Comparison of ENCODE assay signal across 18 mouse cellular contexts in genomic region chr5:139441726-139442018, GRCm38 (mm10). TPM values are rescaled to one million over a fixed set of nuclear protein-coding genes. Genes with fewer than 3 reads are reported as not detected.
A peak's percentile ranks its signal among the peaks of the same experiment; 100 is the strongest.
DNase-seq lines count a peak whose midpoint lies in the region; ATAC-seq lines count a peak whose summit lies in the region.
"Had no signal": no experiment of that assay in that cellular context is flagged by ENCODE, and none has a peak within 500 bp of the region (broad histone marks: within the 10 kb centered on the region; RNA-seq: fewer than 3 reads in every experiment).

No protein-coding gene starts in this region.

- H3K27ac ChIP-seq in heart, embryonic 10.5 days, result no peak overlapping the region
- peak overlapping the region; percentile 7; the same call in 1 of the 2 replicates for H3K27ac ChIP-seq in hindbrain, embryonic 15.5 days (replicated peaks)
- no peak overlapping the region for H3K27ac ChIP-seq in hindbrain, embryonic 12.5 days
- peak overlapping the region; percentile 52; the same call in 1 of the 2 replicates for H3K27ac ChIP-seq in midbrain, embryonic 16.5 days (ENCODE audit: low read length)
- no peak overlapping the region for H3K27ac ChIP-seq in midbrain, embryonic 10.5 days (replicated peaks)
- H3K27ac ChIP-seq: embryonic facial prominence, embryonic 12.5 days; forebrain, embryonic 12.5 days; heart, adult 2 months; heart, embryonic 13.5 days; intestine, embryonic 15.5 days had no signal

- peaks cover 12% of the 10 kb centered on the region; the same call in 1 of the 2 replicates for H3K27me3 ChIP-seq in heart, embryonic 10.5 days (ENCODE audit: insufficient read depth, poor library complexity, severe bottlenecking)
- no peaks in the 10 kb centered on the region for H3K27me3 ChIP-seq in hindbrain, embryonic 15.5 days
- no peaks in the 10 kb centered on the region for H3K27me3 ChIP-seq in hindbrain, embryonic 12.5 days
- H3K27me3 ChIP-seq in midbrain, embryonic 16.5 days (ENCODE audit: control insufficient read depth, insufficient read depth, low read depth, low read length), result no peaks in the 10 kb centered on the region
- no peaks in the 10 kb centered on the region for H3K27me3 ChIP-seq in midbrain, embryonic 10.5 days (ENCODE audit: low read depth, poor library complexity, severe bottlenecking)
- H3K27me3 ChIP-seq: CH12.LX; embryonic facial prominence, embryonic 12.5 days; forebrain, embryonic 12.5 days; intestine, embryonic 15.5 days; Patski had no signal

- peaks cover 17% of the 10 kb centered on the region for H3K4me1 ChIP-seq in heart, embryonic 10.5 days
- peaks cover 26% of the 10 kb centered on the region for H3K4me1 ChIP-seq in hindbrain, embryonic 15.5 days (replicated peaks)
- peaks cover 14% of the 10 kb centered on the region for H3K4me1 ChIP-seq in hindbrain, embryonic 12.5 days
- H3K4me1 ChIP-seq in midbrain, embryonic 16.5 days (ENCODE audit: control insufficient read depth, insufficient read depth, low read length), result 0 out of 2 replicates have a peak, but pooled peaks cover 5% of the 10 kb centered on the region
- H3K4me1 ChIP-seq in midbrain, embryonic 10.5 days, result peaks cover 26% of the 10 kb centered on the region
- H3K4me1 ChIP-seq: embryonic facial prominence, embryonic 12.5 days had no signal

- H3K36me3 ChIP-seq in heart, embryonic 10.5 days, result 0 out of 2 replicates have a peak, but pooled peaks cover 2% of the 10 kb centered on the region
- no peaks in the 10 kb centered on the region for H3K36me3 ChIP-seq in hindbrain, embryonic 15.5 days
- H3K36me3 ChIP-seq in hindbrain, embryonic 12.5 days, result no peaks in the 10 kb centered on the region
- H3K36me3 ChIP-seq in midbrain, embryonic 16.5 days (ENCODE audit: control insufficient read depth, insufficient read depth, low read length), result no peaks in the 10 kb centered on the region
- peaks cover 2% of the 10 kb centered on the region; the same call in 1 of the 2 replicates for H3K36me3 ChIP-seq in midbrain, embryonic 10.5 days
- H3K36me3 ChIP-seq: embryonic facial prominence, embryonic 12.5 days; forebrain, embryonic 12.5 days; heart, embryonic 13.5 days; intestine, embryonic 15.5 days had no signal

- H3K9me3 ChIP-seq in heart, embryonic 10.5 days, result no peaks in the 10 kb centered on the region
- H3K9me3 ChIP-seq in hindbrain, embryonic 15.5 days, result no peaks in the 10 kb centered on the region
- H3K9me3 ChIP-seq in hindbrain, embryonic 12.5 days (replicated peaks), result no peaks in the 10 kb centered on the region
- no peaks in the 10 kb centered on the region for H3K9me3 ChIP-seq in midbrain, embryonic 16.5 days (replicated peaks; ENCODE audit: control insufficient read depth, low read length, poor library complexity, severe bottlenecking)
- no peaks in the 10 kb centered on the region for H3K9me3 ChIP-seq in midbrain, embryonic 10.5 days (replicated peaks)
- H3K9me3 ChIP-seq: embryonic facial prominence, embryonic 12.5 days; forebrain, embryonic 12.5 days; heart, embryonic 13.5 days; intestine, embryonic 15.5 days had no signal

- no peak overlapping the region for H3K4me3 ChIP-seq in heart, embryonic 10.5 days
- H3K4me3 ChIP-seq in hindbrain, embryonic 15.5 days, result no peak overlapping the region
- H3K4me3 ChIP-seq in hindbrain, embryonic 12.5 days, result no peak overlapping the region
- no peak overlapping the region for H3K4me3 ChIP-seq in midbrain, embryonic 16.5 days (ENCODE audit: low read depth, low read length)
- no peak overlapping the region for H3K4me3 ChIP-seq in midbrain, embryonic 10.5 days
- H3K4me3 ChIP-seq: embryonic facial prominence, embryonic 12.5 days; forebrain, embryonic 12.5 days; heart, adult 2 months; heart, embryonic 13.5 days; intestine, embryonic 15.5 days had no signal

- peak; percentile 92 for DNase-seq in heart, adult 11 months
- no peak for DNase-seq in heart, embryonic 10.5 days (ENCODE audit: low spot score)
- DNase-seq in midbrain, embryonic 10.5 days (ENCODE audit: low spot score), result no peak
- DNase-seq in yolk sac, embryonic 10.5 days (ENCODE audit: low spot score), result no peak
- DNase-seq: adrenal gland, postnatal 14 days; cerebellum, adult 9-10 months; heart, adult 2 months; heart, postnatal 36 days had no signal

- ATAC-seq in hindbrain, embryonic 15.5 days (ENCODE audit: low FRiP score, low read depth), result no peak
- no peak for ATAC-seq in hindbrain, embryonic 12.5 days (ENCODE audit: low FRiP score)
- no peak for ATAC-seq in midbrain, embryonic 16.5 days
- ATAC-seq: activated CD4-positive, CD25-positive, alpha-beta regulatory T cell, adult 4 months; intestine, embryonic 15.5 days; Patski had no signal

- WGBS in heart, embryonic 10.5 days, result 89% methylated on average over 2 of the region's 2 CpGs
- 89% methylated on average over 2 of the region's 2 CpGs for WGBS in hindbrain, embryonic 15.5 days
- 96% methylated on average over 2 of the region's 2 CpGs for WGBS in hindbrain, embryonic 12.5 days
- 85% methylated on average over 2 of the region's 2 CpGs for WGBS in midbrain, embryonic 16.5 days
- 93% methylated on average over 2 of the region's 2 CpGs for WGBS in midbrain, embryonic 10.5 days

- no peak overlapping the region for H3K9ac ChIP-seq in hindbrain, embryonic 15.5 days
- no peak overlapping the region for H3K9ac ChIP-seq in hindbrain, embryonic 12.5 days
- no peak overlapping the region for H3K9ac ChIP-seq in midbrain, embryonic 16.5 days (ENCODE audit: low read depth, low read length)
- H3K9ac ChIP-seq: embryonic facial prominence, embryonic 12.5 days; forebrain, embryonic 12.5 days; heart, embryonic 13.5 days; intestine, embryonic 15.5 days had no signal

- no peak overlapping the region for H3K4me2 ChIP-seq in hindbrain, embryonic 15.5 days
- no peak overlapping the region for H3K4me2 ChIP-seq in hindbrain, embryonic 12.5 days (replicated peaks)
- no peak overlapping the region for H3K4me2 ChIP-seq in midbrain, embryonic 16.5 days (ENCODE audit: low read length)
- H3K4me2 ChIP-seq: embryonic facial prominence, embryonic 12.5 days; forebrain, embryonic 12.5 days; heart, embryonic 13.5 days; intestine, embryonic 15.5 days had no signal

RNA-seq across cellular contexts. Expression of gene 3110082I17Rik, which starts 18.7 kb away (rescaled TPM):
- 29.2 and 40.9 TPM in 2 replicates for polyA plus RNA-seq in heart, embryonic 10.5 days (2016; fragmentation: Nextera tagmentation; extraction: Ambion mirVana)
- polyA plus RNA-seq in hindbrain, embryonic 15.5 days (2015; fragmentation: Nextera tagmentation; extraction: Ambion mirVana), result 16.2 and 17.9 TPM in 2 replicates
- polyA plus RNA-seq in hindbrain, embryonic 12.5 days (2016; fragmentation: Nextera tagmentation; extraction: Ambion mirVana), result 22.9 and 26.3 TPM in 2 replicates
- polyA plus RNA-seq in midbrain, embryonic 16.5 days (2015; fragmentation: Nextera tagmentation; extraction: Ambion mirVana), result 16.8 and 17.7 TPM in 2 replicates
- polyA plus RNA-seq in midbrain, embryonic 10.5 days (2016; fragmentation: Nextera tagmentation; extraction: Ambion mirVana), result 56.6 and 64.7 TPM in 2 replicates

RNA-seq across cellular contexts. Expression of gene Gper1, which starts 18.7 kb away (rescaled TPM):
- polyA plus RNA-seq in heart, embryonic 10.5 days (2016; fragmentation: Nextera tagmentation; extraction: Ambion mirVana), result 0.26 and 0.36 TPM in 2 replicates
- 7.6 and 8.6 TPM in 2 replicates for polyA plus RNA-seq in hindbrain, embryonic 15.5 days (2015; fragmentation: Nextera tagmentation; extraction: Ambion mirVana)
- polyA plus RNA-seq in hindbrain, embryonic 12.5 days (2016; fragmentation: Nextera tagmentation; extraction: Ambion mirVana), result 5.0 TPM in 2 replicates
- polyA plus RNA-seq in midbrain, embryonic 16.5 days (2015; fragmentation: Nextera tagmentation; extraction: Ambion mirVana), result 9.4 TPM in 2 replicates
- polyA plus RNA-seq in midbrain, embryonic 10.5 days (2016; fragmentation: Nextera tagmentation; extraction: Ambion mirVana), result 0.77 and 2.5 TPM in 2 replicates
- polyA plus RNA-seq: activated CD4-positive, CD25-positive, alpha-beta regulatory T cell, adult 4 months had no signal

RNA-seq across cellular contexts. Expression of gene C130050O18Rik, which starts 36.6 kb away (rescaled TPM):
- polyA plus RNA-seq in heart, embryonic 10.5 days (2016; fragmentation: Nextera tagmentation; extraction: Ambion mirVana), result 0.28 and 0.45 TPM in 2 replicates
- 0.22 and 0.43 TPM in 2 replicates for polyA plus RNA-seq in hindbrain, embryonic 15.5 days (2015; fragmentation: Nextera tagmentation; extraction: Ambion mirVana)
- 0.45 and 0.90 TPM in 2 replicates for polyA plus RNA-seq in hindbrain, embryonic 12.5 days (2016; fragmentation: Nextera tagmentation; extraction: Ambion mirVana)
- 0.14 and 0.39 TPM in 2 replicates for polyA plus RNA-seq in midbrain, embryonic 16.5 days (2015; fragmentation: Nextera tagmentation; extraction: Ambion mirVana)
- 0.32 and 0.39 TPM in 2 replicates for polyA plus RNA-seq in midbrain, embryonic 10.5 days (2016; fragmentation: Nextera tagmentation; extraction: Ambion mirVana)
- polyA plus RNA-seq: activated CD4-positive, CD25-positive, alpha-beta regulatory T cell, adult 4 months had no signal

RNA-seq across cellular contexts. Expression of gene Zfand2a, which starts 42.7 kb away (rescaled TPM):
- 10.7 and 12.6 TPM in 2 replicates for polyA plus RNA-seq in heart, embryonic 10.5 days (2016; fragmentation: Nextera tagmentation; extraction: Ambion mirVana)
- polyA plus RNA-seq in hindbrain, embryonic 15.5 days (2015; fragmentation: Nextera tagmentation; extraction: Ambion mirVana), result 19.7 and 27.1 TPM in 2 replicates
- 12.0 and 14.6 TPM in 2 replicates for polyA plus RNA-seq in hindbrain, embryonic 12.5 days (2016; fragmentation: Nextera tagmentation; extraction: Ambion mirVana)
- polyA plus RNA-seq in midbrain, embryonic 16.5 days (2015; fragmentation: Nextera tagmentation; extraction: Ambion mirVana), result 24.0 and 28.1 TPM in 2 replicates
- 9.1 and 12.2 TPM in 2 replicates for polyA plus RNA-seq in midbrain, embryonic 10.5 days (2016; fragmentation: Nextera tagmentation; extraction: Ambion mirVana)

Comparison
In these comparisons a context has a peak if more than half of its experiments do, and no peak if none do; other contexts are left out.
1. H3K27ac ChIP-seq: peak in hindbrain, embryonic 15.5 days (single experiment) and midbrain, embryonic 16.5 days (single experiment); none in heart, embryonic 10.5 days (single experiment), hindbrain, embryonic 12.5 days (single experiment) and midbrain, embryonic 10.5 days (single experiment).